Mouse (Mus musculus): ENCODE data around the gene Itga5. TPM values are rescaled to one million over a fixed set of nuclear protein-coding genes. Genes with fewer than 3 reads are reported as not detected.

Itga5 gene
- polyA plus RNA-seq, 1 experiment from 2014 or later, result 7.2 TPM

- no peak for ATAC-seq (ENCODE audit: low FRiP score)
- WGBS, result 94% methylated on average over 3 of the region's 3 CpGs
Observed at GRCm38 (mm10) chr15:103362950-103363349, 3.6 kb downstream of the Itga5 start.

GRCm38 (mm10) chr15:103362333-103362732 is 4.2 kb downstream of the Itga5 start:
- Histone ChIP-seq H3K4me3 (replicated peaks) (no peak overlapping the region), H3K9me3 (replicated peaks) (no peaks in the 10 kb centered on the region), H3K4me2 (no peak overlapping the region), H3K36me3 (no peaks in the 10 kb centered on the region), H3K27me3 (replicated peaks) (peaks cover 15% of the 10 kb centered on the region), H3K27ac (replicated peaks) (no peak overlapping the region), H3K4me1 (peaks cover 27% of the 10 kb centered on the region), H3K9ac (replicated peaks) (no peak overlapping the region)
- no peak for ATAC-seq (ENCODE audit: low FRiP score)
- WGBS, result 90% methylated on average over 6 of the region's 7 CpGs

More at GRCm38 (mm10) chr15:103362950-103363349, 3.6 kb downstream of the Itga5 start:
- no peak overlapping the region for H3K27ac ChIP-seq (replicated peaks)
- peaks cover 27% of the 10 kb centered on the region for H3K4me1 ChIP-seq
- H3K36me3 ChIP-seq, result no peaks in the 10 kb centered on the region
- no peak overlapping the region for H3K9ac ChIP-seq (replicated peaks)
- peaks cover 19% of the 10 kb centered on the region for H3K27me3 ChIP-seq (replicated peaks)
- no peak overlapping the region for H3K4me2 ChIP-seq
- no peaks in the 10 kb centered on the region for H3K9me3 ChIP-seq (replicated peaks)
- H3K4me3 ChIP-seq (replicated peaks), result no peak overlapping the region

GRCm38 (mm10) chr15:103361269-103361668 is 5.3 kb downstream of the Itga5 start:
- H3K9me3 ChIP-seq (replicated peaks), result no peaks in the 10 kb centered on the region
- no peak for ATAC-seq (ENCODE audit: low FRiP score)
- no peaks in the 10 kb centered on the region for H3K36me3 ChIP-seq
- H3K4me2 ChIP-seq, result no peak overlapping the region
- 70% methylated on average over 1 of the region's 1 CpGs for WGBS
- no peak overlapping the region for H3K27ac ChIP-seq (replicated peaks)
- H3K4me3 ChIP-seq (replicated peaks), result no peak overlapping the region
- H3K9ac ChIP-seq (replicated peaks), result no peak overlapping the region
- peaks cover 8% of the 10 kb centered on the region; the same call in 1 of the 2 replicates for H3K27me3 ChIP-seq (replicated peaks)
- peaks cover 19% of the 10 kb centered on the region for H3K4me1 ChIP-seq

GRCm38 (mm10) chr15:103359869-103360602 is 6.5 kb downstream of the Itga5 start:
- Histone ChIP-seq H3K4me3 (replicated peaks) (no peak overlapping the region), H3K27me3 (replicated peaks) (0 out of 2 replicates have a peak, but pooled peaks cover 2% of the 10 kb centered on the region), H3K4me1 (peaks cover 8% of the 10 kb centered on the region; the same call in 1 of the 2 replicates), H3K9me3 (replicated peaks) (no peaks in the 10 kb centered on the region), H3K4me2 (no peak overlapping the region), H3K36me3 (no peaks in the 10 kb centered on the region), H3K27ac (replicated peaks) (no peak overlapping the region), H3K9ac (replicated peaks) (no peak overlapping the region)
- ATAC-seq (ENCODE audit: low FRiP score), result no peak
- WGBS, result 90% methylated on average over 5 of the region's 5 CpGs

GRCm38 (mm10) chr15:103359122-103359510 is 7.4 kb downstream of the Itga5 start:
- Histone ChIP-seq H3K36me3 (no peaks in the 10 kb centered on the region), H3K9ac (replicated peaks) (no peak overlapping the region), H3K27me3 (replicated peaks) (no peaks in the 10 kb centered on the region), H3K4me3 (replicated peaks) (no peak overlapping the region), H3K4me1 (peaks cover 8% of the 10 kb centered on the region; the same call in 1 of the 2 replicates), H3K9me3 (replicated peaks) (no peaks in the 10 kb centered on the region), H3K4me2 (no peak overlapping the region), H3K27ac (replicated peaks) (no peak overlapping the region)
- WGBS, result 79% methylated on average over 1 of the region's 1 CpGs
- ATAC-seq (ENCODE audit: low FRiP score), result no peak

- no peaks in the 10 kb centered on the region for H3K9me3 ChIP-seq (replicated peaks)
- no peak overlapping the region for H3K4me3 ChIP-seq (replicated peaks)
- 30% methylated on average over 4 of the region's 4 CpGs for WGBS
- 0 out of 2 replicates have a peak, but pooled peaks have one; percentile 25 for ATAC-seq (ENCODE audit: low FRiP score)
- no peaks in the 10 kb centered on the region for H3K36me3 ChIP-seq
- H3K4me1 ChIP-seq, result peaks cover 8% of the 10 kb centered on the region; the same call in 1 of the 2 replicates
- no peak overlapping the region for H3K9ac ChIP-seq (replicated peaks)
- no peaks in the 10 kb centered on the region for H3K27me3 ChIP-seq (replicated peaks)
- no peak overlapping the region for H3K4me2 ChIP-seq
- H3K27ac ChIP-seq (replicated peaks), result no peak overlapping the region
Observed at GRCm38 (mm10) chr15:103358278-103359121, 8.1 kb downstream of the Itga5 start.

- Histone ChIP-seq H3K27ac (replicated peaks) (no peak overlapping the region), H3K9me3 (replicated peaks) (no peaks in the 10 kb centered on the region), H3K4me3 (replicated peaks) (no peak overlapping the region), H3K9ac (replicated peaks) (no peak overlapping the region), H3K27me3 (replicated peaks) (no peaks in the 10 kb centered on the region), H3K4me2 (no peak overlapping the region), H3K36me3 (no peaks in the 10 kb centered on the region), H3K4me1 (peaks cover 8% of the 10 kb centered on the region; the same call in 1 of the 2 replicates)
- no peak for ATAC-seq (ENCODE audit: low FRiP score)
- 90% methylated on average over 4 of the region's 4 CpGs for WGBS
Observed at GRCm38 (mm10) chr15:103357817-103358216, 8.7 kb downstream of the Itga5 start.

- no peak overlapping the region for H3K27ac ChIP-seq (replicated peaks)
- ATAC-seq (ENCODE audit: low FRiP score), result no peak
- no peak overlapping the region for H3K4me2 ChIP-seq
- H3K36me3 ChIP-seq, result no peaks in the 10 kb centered on the region
- no peaks in the 10 kb centered on the region for H3K27me3 ChIP-seq (replicated peaks)
- H3K9me3 ChIP-seq (replicated peaks), result no peaks in the 10 kb centered on the region
- peaks cover 8% of the 10 kb centered on the region; the same call in 1 of the 2 replicates for H3K4me1 ChIP-seq
- no peak overlapping the region for H3K9ac ChIP-seq (replicated peaks)
- 92% methylated on average over 4 of the region's 4 CpGs for WGBS
- no peak overlapping the region for H3K4me3 ChIP-seq (replicated peaks)
Observed at GRCm38 (mm10) chr15:103356130-103356529, 10.4 kb downstream of the Itga5 start.

- Histone ChIP-seq H3K9me3 (replicated peaks) (no peaks in the 10 kb centered on the region), H3K27ac (replicated peaks) (no peak overlapping the region), H3K4me1 (peaks cover 8% of the 10 kb centered on the region; the same call in 1 of the 2 replicates), H3K4me3 (replicated peaks) (no peak overlapping the region), H3K9ac (replicated peaks) (no peak overlapping the region), H3K27me3 (replicated peaks) (no peaks in the 10 kb centered on the region), H3K36me3 (no peaks in the 10 kb centered on the region), H3K4me2 (no peak overlapping the region)
- WGBS, result 70% methylated on average over 4 of the region's 4 CpGs
- ATAC-seq (ENCODE audit: low FRiP score), result no peak
Observed at GRCm38 (mm10) chr15:103355420-103355819, 11.1 kb downstream of the Itga5 start.

GRCm38 (mm10) chr15:103354690-103355089 is 11.9 kb downstream of the Itga5 start:
- H3K4me3 ChIP-seq (replicated peaks), result no peak overlapping the region
- peaks cover 8% of the 10 kb centered on the region; the same call in 1 of the 2 replicates for H3K4me1 ChIP-seq
- no peak overlapping the region for H3K27ac ChIP-seq (replicated peaks)
- no peaks in the 10 kb centered on the region for H3K27me3 ChIP-seq (replicated peaks)
- H3K9me3 ChIP-seq (replicated peaks), result no peaks in the 10 kb centered on the region
- no peak for ATAC-seq (ENCODE audit: low FRiP score)
- no peak overlapping the region for H3K4me2 ChIP-seq
- WGBS, result 94% methylated on average over 2 of the region's 2 CpGs
- H3K36me3 ChIP-seq, result no peaks in the 10 kb centered on the region
- H3K9ac ChIP-seq (replicated peaks), result no peak overlapping the region

- H3K27me3 ChIP-seq (replicated peaks), result no peaks in the 10 kb centered on the region
- no peak overlapping the region for H3K4me3 ChIP-seq (replicated peaks)
- H3K4me1 ChIP-seq, result peaks cover 4% of the 10 kb centered on the region; the same call in 1 of the 2 replicates
- no peak overlapping the region for H3K27ac ChIP-seq (replicated peaks)
- no peak overlapping the region for H3K9ac ChIP-seq (replicated peaks)
- H3K36me3 ChIP-seq, result no peaks in the 10 kb centered on the region
- WGBS, result 92% methylated on average over 11 of the region's 11 CpGs
- H3K9me3 ChIP-seq (replicated peaks), result no peaks in the 10 kb centered on the region
- peak; percentile 42; the same call in 1 of the 2 replicates for ATAC-seq (ENCODE audit: low FRiP score)
- H3K4me2 ChIP-seq, result no peak overlapping the region
Observed at GRCm38 (mm10) chr15:103353511-103354256, 12.9 kb downstream of the Itga5 start.

Data from neural tube, embryonic 15.5 days (tissue).